13 mouse cellular contexts compared by ENCODE assay signal in genomic region chr1:67014205-67014604, GRCm38 (mm10). TPM values are rescaled to one million over a fixed set of nuclear protein-coding genes. Genes with fewer than 3 reads are reported as not detected.
DNase-seq lines count a peak whose midpoint lies in the region; ATAC-seq and TF ChIP-seq lines count a peak whose summit lies in the region.
"Had no signal": no experiment of that assay in that cellular context is flagged by ENCODE, and none has a peak within 500 bp of the region (broad histone marks: within the 10 kb centered on the region; RNA-seq: fewer than 3 reads in every experiment).

No protein-coding gene starts in this region.

- H3K9me3 ChIP-seq in hindbrain, postnatal 0 days (ENCODE audit: low read length) = no peaks in the 10 kb centered on the region
- H3K9me3 ChIP-seq in hindbrain, embryonic 10.5 days = no peaks in the 10 kb centered on the region
- H3K9me3 ChIP-seq in stomach, postnatal 0 days (ENCODE audit: control insufficient read depth, low read length) = no peaks in the 10 kb centered on the region
- H3K9me3 ChIP-seq: hindbrain, embryonic 12.5 days; liver, embryonic 15.5 days; midbrain, embryonic 12.5 days had no signal

- 66% methylated on average over 2 of the region's 2 CpGs for WGBS in hindbrain, postnatal 0 days
- 69% methylated on average over 2 of the region's 2 CpGs for WGBS in hindbrain, embryonic 10.5 days
- WGBS in stomach, postnatal 0 days = 33% methylated on average over 2 of the region's 2 CpGs

- no peaks in the 10 kb centered on the region for H3K27me3 ChIP-seq in hindbrain, postnatal 0 days (ENCODE audit: insufficient read depth, low read length)
- H3K27me3 ChIP-seq in hindbrain, embryonic 10.5 days (ENCODE audit: insufficient read depth, poor library complexity, severe bottlenecking) = no peaks in the 10 kb centered on the region
- no peaks in the 10 kb centered on the region for H3K27me3 ChIP-seq in stomach, postnatal 0 days (ENCODE audit: control insufficient read depth, insufficient read depth, low read length)
- H3K27me3 ChIP-seq: hindbrain, embryonic 12.5 days; liver, embryonic 15.5 days; midbrain, embryonic 12.5 days had no signal

- no peak overlapping the region for H3K4me2 ChIP-seq in hindbrain, postnatal 0 days (ENCODE audit: low read depth, low read length)
- no peak overlapping the region for H3K4me2 ChIP-seq in stomach, postnatal 0 days (replicated peaks; ENCODE audit: low read depth)
- H3K4me2 ChIP-seq: hindbrain, embryonic 12.5 days; liver, embryonic 15.5 days; midbrain, embryonic 12.5 days had no signal

- peak; percentile 61 for TF ChIP-seq CTCF in hindbrain, postnatal 0 days (IDR thresholded peaks at IDR 0.05; ENCODE audit: low read depth)
- peak; percentile 70 for TF ChIP-seq CTCF in stomach, postnatal 0 days (IDR thresholded peaks at IDR 0.05; ENCODE audit: low read depth)

- no peak overlapping the region for H3K27ac ChIP-seq in hindbrain, postnatal 0 days
- H3K27ac ChIP-seq in hindbrain, embryonic 10.5 days = no peak overlapping the region
- H3K27ac ChIP-seq in stomach, postnatal 0 days (replicated peaks) = no peak overlapping the region
- H3K27ac ChIP-seq: hindbrain, embryonic 12.5 days; liver, embryonic 15.5 days; midbrain, embryonic 12.5 days had no signal

- H3K4me1 ChIP-seq in hindbrain, postnatal 0 days (ENCODE audit: insufficient read depth, low read length) = no peaks in the 10 kb centered on the region
- H3K4me1 ChIP-seq in hindbrain, embryonic 10.5 days (replicated peaks) = no peaks in the 10 kb centered on the region; the same call in 1 of the 2 replicates
- no peaks in the 10 kb centered on the region for H3K4me1 ChIP-seq in stomach, postnatal 0 days (replicated peaks; ENCODE audit: control insufficient read depth, insufficient read depth)
- H3K4me1 ChIP-seq: hindbrain, embryonic 12.5 days; liver, embryonic 15.5 days; midbrain, embryonic 12.5 days had no signal

- peaks cover 6% of the 10 kb centered on the region; the same call in 1 of the 2 replicates for H3K36me3 ChIP-seq in hindbrain, postnatal 0 days (ENCODE audit: insufficient read depth, low read length)
- peaks cover 31% of the 10 kb centered on the region for H3K36me3 ChIP-seq in hindbrain, embryonic 10.5 days
- H3K36me3 ChIP-seq in stomach, postnatal 0 days (ENCODE audit: control insufficient read depth, insufficient read depth, low read length) = peaks cover 3% of the 10 kb centered on the region; the same call in 1 of the 2 replicates
- H3K36me3 ChIP-seq: liver, embryonic 15.5 days had no signal

- DNase-seq in hindbrain, postnatal 0 days (ENCODE audit: low spot score) = peak; percentile 40
- DNase-seq in hindbrain, embryonic 10.5 days (ENCODE audit: low spot score) = no peak
- DNase-seq in thymus, postnatal 0 days (ENCODE audit: low spot score) = peak; percentile 5
- DNase-seq in thymus, postnatal 4 days = no peak
- no peak for DNase-seq in stomach, postnatal 0 days (ENCODE audit: low spot score)
- no peak for DNase-seq in natural killer cell, adult 2 months (ENCODE audit: low spot score in 2 of 2)
- no peak for DNase-seq in adrenal gland, postnatal 10 days
- DNase-seq: adrenal gland, adult 8-10 months; cerebellum, adult 11-12 months had no signal

- H3K4me3 ChIP-seq in hindbrain, postnatal 0 days (ENCODE audit: low read length) = no peak overlapping the region
- no peak overlapping the region for H3K4me3 ChIP-seq in hindbrain, embryonic 10.5 days
- no peak overlapping the region for H3K4me3 ChIP-seq in stomach, postnatal 0 days (ENCODE audit: low read depth, low read length)
- H3K4me3 ChIP-seq: hindbrain, embryonic 12.5 days; liver, embryonic 15.5 days; midbrain, embryonic 12.5 days had no signal

- ATAC-seq in hindbrain, postnatal 0 days = no peak
- peak; percentile 50 for ATAC-seq in granulocyte monocyte progenitor cell, adult 5-6 weeks (replicated peaks; ENCODE audit: poor library complexity, severe bottlenecking)
- ATAC-seq in stomach, postnatal 0 days (ENCODE audit: low FRiP score, low TSS enrichment) = no peak

- no peak for TF ChIP-seq EP300 in stomach, postnatal 0 days (optimal IDR thresholded peaks at IDR 0.05)

- H3K9ac ChIP-seq in hindbrain, postnatal 0 days (replicated peaks; ENCODE audit: low read length) = no peak overlapping the region
- no peak overlapping the region for H3K9ac ChIP-seq in stomach, postnatal 0 days (ENCODE audit: low read length)
- H3K9ac ChIP-seq: hindbrain, embryonic 12.5 days; liver, embryonic 15.5 days; midbrain, embryonic 12.5 days had no signal

RNA-seq across cellular contexts. Expression of gene Lancl1, which starts 24.5 kb away (rescaled TPM):
- total RNA-seq in hindbrain, postnatal 0 days (2014; rRNA removed) = 143 and 156 TPM in 2 replicates
- 192 and 199 TPM in 2 replicates for polyA plus RNA-seq in hindbrain, postnatal 0 days (2015; fragmentation: Nextera tagmentation; extraction: Ambion mirVana)
- 84.5 and 96.8 TPM in 2 replicates for polyA plus RNA-seq in hindbrain, embryonic 10.5 days (2016; fragmentation: Nextera tagmentation; extraction: Ambion mirVana)
- 132 and 133 TPM in 2 replicates for polyA plus RNA-seq in thymus, postnatal 0 days (2015; fragmentation: Nextera tagmentation; extraction: Ambion mirVana)
- total RNA-seq in granulocyte monocyte progenitor cell, adult 5-6 weeks (2014; fragmentation: Nextera tagmentation) = 32.9 and 51.0 TPM in 2 replicates
- total RNA-seq in granulocyte monocyte progenitor cell, adult 5-6 weeks (2017) = 33.8 and 33.9 TPM in 2 replicates
- 49.4 and 56.3 TPM in 2 replicates for polyA plus RNA-seq in stomach, postnatal 0 days (2015; fragmentation: Nextera tagmentation; extraction: Ambion mirVana)
- total RNA-seq in adrenal gland, postnatal 10 days (2021) = 10 to 100 TPM; 48.0 to 49.9 TPM

Comparison
In these comparisons a context has a peak if more than half of its experiments do, and no peak if none do; other contexts are left out.
1. DNase-seq: peak in hindbrain, postnatal 0 days (single experiment) and thymus, postnatal 0 days (single experiment); none in hindbrain, embryonic 10.5 days (single experiment), thymus, postnatal 4 days (single experiment), stomach, postnatal 0 days (single experiment), natural killer cell, adult 2 months (0 of 2) and adrenal gland, postnatal 10 days (single experiment).